ENCODE assay signal across 19 mouse cellular contexts in the genomic region with DNA sequence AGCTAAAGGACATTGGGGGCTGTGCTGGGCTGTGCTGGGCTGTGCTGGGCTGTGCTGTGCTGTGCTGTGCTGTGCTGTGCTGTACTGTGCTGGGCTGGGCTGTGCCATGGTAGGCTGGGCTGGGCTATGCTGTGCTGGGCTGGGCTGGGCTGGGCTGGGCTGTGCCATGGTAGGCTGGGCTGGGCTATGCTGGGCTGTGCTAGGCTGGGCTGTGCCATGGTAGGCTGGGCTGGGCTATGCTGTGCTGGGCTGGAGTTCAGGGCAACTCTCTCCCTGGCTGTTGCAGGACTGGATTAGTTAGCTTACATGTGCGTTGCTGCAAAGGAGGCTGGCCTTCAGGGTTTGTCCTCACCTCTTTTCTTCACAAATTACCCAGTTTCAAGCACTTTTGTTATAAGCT. TPM values are rescaled to one million over a fixed set of nuclear protein-coding genes. Genes with fewer than 3 reads are reported as not detected.
DNase-seq lines count a peak whose midpoint lies in the region; ATAC-seq lines count a peak whose summit lies in the region.
"Had no signal": no experiment of that assay in that cellular context is flagged by ENCODE, and none has a peak within 500 bp of the region (broad histone marks: within the 10 kb centered on the region; RNA-seq: fewer than 3 reads in every experiment).

No protein-coding gene starts in this region.

- 80% methylated on average over 1 of the region's 1 CpGs for WGBS in kidney, embryonic 15.5 days
- WGBS in midbrain, embryonic 15.5 days = 91% methylated on average over 1 of the region's 1 CpGs
- WGBS in midbrain, embryonic 14.5 days = 90% methylated on average over 1 of the region's 1 CpGs

- no peak for DNase-seq in kidney, postnatal 14 days
- DNase-seq in midbrain, embryonic 14.5 days = no peak
- no peak for DNase-seq in cerebellum, adult 11-12 months
- DNase-seq in frontal cortex, postnatal 10 days (ENCODE audit: low spot score in 2 of 2) = no peak
- DNase-seq: cerebellum, adult 9-10 months; gastrocnemius, postnatal 36 days; kidney, adult 9 months; liver, postnatal 0 days; right cerebral cortex, postnatal 14 days; spleen, adult 18-20 months; thymus, postnatal 14 days had no signal

- H3K4me2 ChIP-seq in kidney, embryonic 15.5 days = no peak overlapping the region
- no peak overlapping the region for H3K4me2 ChIP-seq in midbrain, embryonic 15.5 days
- no peak overlapping the region for H3K4me2 ChIP-seq in midbrain, embryonic 14.5 days (ENCODE audit: low read length)
- H3K4me2 ChIP-seq: neural tube, embryonic 15.5 days had no signal

- no peak overlapping the region for H3K9ac ChIP-seq in kidney, embryonic 15.5 days
- H3K9ac ChIP-seq in midbrain, embryonic 15.5 days = no peak overlapping the region
- H3K9ac ChIP-seq in midbrain, embryonic 14.5 days (replicated peaks; ENCODE audit: low read length) = no peak overlapping the region
- H3K9ac ChIP-seq: liver, postnatal 0 days; neural tube, embryonic 15.5 days had no signal

- no peak overlapping the region for H3K27ac ChIP-seq in kidney, embryonic 15.5 days
- H3K27ac ChIP-seq in midbrain, embryonic 15.5 days = no peak overlapping the region
- H3K27ac ChIP-seq in midbrain, embryonic 14.5 days (replicated peaks; ENCODE audit: low read depth, low read length) = no peak overlapping the region
- H3K27ac ChIP-seq: midbrain, embryonic 10.5 days; neural tube, embryonic 15.5 days had no signal

- peaks cover 41% of the 10 kb centered on the region for H3K27me3 ChIP-seq in kidney, embryonic 15.5 days
- peaks cover 38% of the 10 kb centered on the region for H3K27me3 ChIP-seq in midbrain, embryonic 15.5 days (replicated peaks)
- peaks cover 48% of the 10 kb centered on the region for H3K27me3 ChIP-seq in midbrain, embryonic 14.5 days (ENCODE audit: control insufficient read depth, insufficient read depth, low read length)

- H3K4me3 ChIP-seq in kidney, embryonic 15.5 days (replicated peaks) = no peak overlapping the region
- H3K4me3 ChIP-seq in midbrain, embryonic 15.5 days = no peak overlapping the region
- no peak overlapping the region for H3K4me3 ChIP-seq in midbrain, embryonic 14.5 days (replicated peaks; ENCODE audit: low read depth, low read length)
- H3K4me3 ChIP-seq: midbrain, embryonic 10.5 days; neural tube, embryonic 15.5 days had no signal

- peak; percentile 70 for ATAC-seq in kidney, embryonic 15.5 days (replicated peaks; ENCODE audit: low FRiP score)
- ATAC-seq in midbrain, embryonic 15.5 days (replicated peaks) = 0 out of 2 replicates have a peak, but pooled peaks have one; percentile 45
- ATAC-seq in midbrain, embryonic 14.5 days (ENCODE audit: low FRiP score, low TSS enrichment) = no peak
- ATAC-seq in erythroblast, adult 5-6 weeks (replicated peaks; ENCODE audit: low FRiP score, poor library complexity, severe bottlenecking) = peak; percentile 90
- ATAC-seq: forebrain, embryonic 16.5 days; liver, postnatal 0 days had no signal

- H3K9me3 ChIP-seq in kidney, embryonic 15.5 days (replicated peaks) = no peaks in the 10 kb centered on the region
- H3K9me3 ChIP-seq in midbrain, embryonic 15.5 days = no peaks in the 10 kb centered on the region
- no peaks in the 10 kb centered on the region for H3K9me3 ChIP-seq in midbrain, embryonic 14.5 days (ENCODE audit: control insufficient read depth, low read length)
- H3K9me3 ChIP-seq: neural tube, embryonic 15.5 days had no signal

- H3K4me1 ChIP-seq in kidney, embryonic 15.5 days = no peaks in the 10 kb centered on the region
- H3K4me1 ChIP-seq in midbrain, embryonic 15.5 days = no peaks in the 10 kb centered on the region
- H3K4me1 ChIP-seq in midbrain, embryonic 14.5 days (ENCODE audit: control insufficient read depth, insufficient read depth, low read length) = no peaks in the 10 kb centered on the region
- H3K4me1 ChIP-seq: midbrain, embryonic 10.5 days; neural tube, embryonic 15.5 days had no signal

- H3K36me3 ChIP-seq in kidney, embryonic 15.5 days = no peaks in the 10 kb centered on the region
- H3K36me3 ChIP-seq in midbrain, embryonic 15.5 days (replicated peaks) = no peaks in the 10 kb centered on the region
- H3K36me3 ChIP-seq in midbrain, embryonic 14.5 days (ENCODE audit: control insufficient read depth, insufficient read depth, low read length) = no peaks in the 10 kb centered on the region
- H3K36me3 ChIP-seq: midbrain, embryonic 10.5 days; neural tube, embryonic 15.5 days had no signal

RNA-seq across cellular contexts. Expression of a gene that starts 9.9 kb away (rescaled TPM):
- polyA plus RNA-seq in kidney, embryonic 15.5 days (2015; fragmentation: Nextera tagmentation; extraction: Ambion mirVana) = 16.9 and 18.9 TPM in 2 replicates
- polyA plus RNA-seq in midbrain, embryonic 15.5 days (2015; fragmentation: Nextera tagmentation; extraction: Ambion mirVana) = 0.27 and 0.49 TPM in 2 replicates
- 0.42 and 0.57 TPM in 2 replicates for polyA plus RNA-seq in midbrain, embryonic 14.5 days (2014; fragmentation: Nextera tagmentation; extraction: Ambion mirVana)
- not detected in 2 replicates for total RNA-seq in erythroblast, adult 5-6 weeks (2015; ENCODE audit: low replicate concordance)
- total RNA-seq in erythroblast, adult 5-6 weeks (2017; ENCODE audit: low replicate concordance) = not detected in 2 replicates
- total RNA-seq: adrenal gland, adult 18-20 months had no signal
- polyA plus RNA-seq: C2C12; liver, postnatal 0 days; neural tube, embryonic 15.5 days had no signal

Comparison
In these comparisons a context has a peak if more than half of its experiments do, and no peak if none do; other contexts are left out.
1. RNA of a gene that starts 9.9 kb away (polyA plus RNA-seq): 16.9 to 18.9 TPM in kidney, embryonic 15.5 days; 0.42 to 0.57 TPM in midbrain, embryonic 14.5 days and 0.27 to 0.49 TPM in midbrain, embryonic 15.5 days; every median in the first group is over 10 times any median in the second.